Mouse (Mus musculus): Measurements from ENCODE around the gene Dop1b.

Gene Dop1b

GRCm38 (mm10) chr16:93707116-93707515 lies 4.6 kb upstream of the Dop1b start:
- no peak overlapping the region for H3K4me3 ChIP-seq (replicated peaks; ENCODE audit: low read length)
- peaks cover under 1% of the 10 kb centered on the region; the same call in 1 of the 2 replicates for H3K27me3 ChIP-seq (ENCODE audit: insufficient read depth, low read length)
- peaks cover 9% of the 10 kb centered on the region; the same call in 1 of the 2 replicates for H3K4me1 ChIP-seq (replicated peaks; ENCODE audit: low read depth, low read length)
- TF ChIP-seq CTCF (conservative IDR thresholded peaks at IDR 0.05; ENCODE audit: low read length) (no peak), NANOG (IDR thresholded peaks at IDR 0.05; ENCODE audit: borderline replicate concordance, low read length) (no peak), POU5F1 (IDR thresholded peaks at IDR 0.05; ENCODE audit: borderline replicate concordance, low read length) (no peak)
- no peaks in the 10 kb centered on the region for H3K36me3 ChIP-seq (ENCODE audit: insufficient read depth, low read length)
- H3K9me3 ChIP-seq (ENCODE audit: low read length) = no peaks in the 10 kb centered on the region

DNA sequence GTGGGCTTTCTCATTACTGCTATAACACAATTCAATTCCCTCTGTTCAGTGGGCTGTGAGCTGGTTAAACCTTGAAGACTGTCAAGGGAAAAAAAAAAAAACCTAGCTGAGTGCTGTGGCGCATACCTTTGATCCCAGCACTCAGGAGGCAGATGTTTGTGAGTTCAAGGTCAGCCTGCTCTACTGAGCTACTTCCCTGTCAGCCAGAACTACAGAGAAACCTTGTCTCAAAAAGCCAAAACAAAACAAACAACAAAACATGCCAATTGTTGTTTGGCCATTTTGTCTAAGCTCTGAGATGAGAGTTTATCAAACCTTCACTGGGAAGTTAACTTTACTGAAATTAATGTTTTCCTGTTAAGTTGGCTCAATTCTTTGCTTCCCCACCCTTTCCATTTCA lies 2.5 kb upstream of the Dop1b start:
- Histone ChIP-seq H3K27me3 (ENCODE audit: insufficient read depth, low read length) (peaks cover 11% of the 10 kb centered on the region), H3K4me1 (replicated peaks; ENCODE audit: low read depth, low read length) (peaks cover 24% of the 10 kb centered on the region), H3K4me3 (replicated peaks; ENCODE audit: low read length) (no peak overlapping the region), H3K9me3 (ENCODE audit: low read length) (no peaks in the 10 kb centered on the region), H3K36me3 (ENCODE audit: insufficient read depth, low read length) (no peaks in the 10 kb centered on the region)
- TF ChIP-seq CTCF (conservative IDR thresholded peaks at IDR 0.05; ENCODE audit: low read length) (no peak), NANOG (IDR thresholded peaks at IDR 0.05; ENCODE audit: borderline replicate concordance, low read length) (no peak), POU5F1 (IDR thresholded peaks at IDR 0.05; ENCODE audit: borderline replicate concordance, low read length) (no peak)

GRCm38 (mm10) chr16:93710924-93711323 lies 780 bp upstream of the Dop1b start:
- Histone ChIP-seq H3K4me1 (replicated peaks; ENCODE audit: low read depth, low read length) (peaks cover 41% of the 10 kb centered on the region), H3K4me3 (replicated peaks; ENCODE audit: low read length) (peak overlapping the region; percentile 78), H3K36me3 (ENCODE audit: insufficient read depth, low read length) (peaks cover 6% of the 10 kb centered on the region; the same call in 1 of the 2 replicates), H3K9me3 (ENCODE audit: low read length) (no peaks in the 10 kb centered on the region), H3K27me3 (ENCODE audit: insufficient read depth, low read length) (peaks cover 11% of the 10 kb centered on the region)
- TF ChIP-seq NANOG (IDR thresholded peaks at IDR 0.05; ENCODE audit: borderline replicate concordance, low read length) = no peak
- TF ChIP-seq POU5F1 (IDR thresholded peaks at IDR 0.05; ENCODE audit: borderline replicate concordance, low read length) = no peak
- peak; percentile 71 for TF ChIP-seq CTCF (conservative IDR thresholded peaks at IDR 0.05; ENCODE audit: low read length)

GRCm38 (mm10) chr16:93712189-93712885 lies 633 bp downstream of the Dop1b start:
- peak overlapping the region; percentile 95 for H3K4me3 ChIP-seq (replicated peaks; ENCODE audit: low read length)
- H3K27me3 ChIP-seq (ENCODE audit: insufficient read depth, low read length) = peaks cover 11% of the 10 kb centered on the region
- H3K36me3 ChIP-seq (ENCODE audit: insufficient read depth, low read length) = peaks cover 17% of the 10 kb centered on the region
- peaks cover 50% of the 10 kb centered on the region for H3K4me1 ChIP-seq (replicated peaks; ENCODE audit: low read depth, low read length)
- TF ChIP-seq POU5F1 (IDR thresholded peaks at IDR 0.05; ENCODE audit: borderline replicate concordance, low read length) = no peak
- TF ChIP-seq NANOG (IDR thresholded peaks at IDR 0.05; ENCODE audit: borderline replicate concordance, low read length) = no peak
- TF ChIP-seq CTCF (conservative IDR thresholded peaks at IDR 0.05; ENCODE audit: low read length) = no peak
- H3K9me3 ChIP-seq (ENCODE audit: low read length) = no peaks in the 10 kb centered on the region

DNA sequence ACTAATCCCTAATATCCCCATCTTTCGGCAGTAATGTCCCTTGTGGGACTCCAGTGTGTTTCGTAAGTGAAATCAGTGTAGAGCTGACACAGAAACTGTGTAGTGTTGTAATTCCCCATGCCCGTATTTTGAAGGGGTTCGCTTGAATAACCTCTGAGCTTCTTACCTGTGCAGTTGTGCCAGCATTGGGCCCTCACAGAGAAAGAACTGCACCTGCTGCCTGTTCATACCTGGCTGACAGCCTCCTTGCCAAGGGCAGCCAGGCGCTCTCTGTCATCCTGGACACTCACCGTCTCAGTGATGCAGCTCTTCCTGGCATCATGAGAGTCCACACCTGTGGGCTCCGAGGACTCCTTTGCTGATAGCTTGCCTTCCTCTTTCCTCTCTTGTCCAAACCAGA lies 1.3 kb downstream of the Dop1b start:
- H3K36me3 ChIP-seq (ENCODE audit: insufficient read depth, low read length) = peaks cover 17% of the 10 kb centered on the region
- H3K27me3 ChIP-seq (ENCODE audit: insufficient read depth, low read length) = peaks cover 11% of the 10 kb centered on the region
- peak overlapping the region; percentile 95 for H3K4me3 ChIP-seq (replicated peaks; ENCODE audit: low read length)
- TF ChIP-seq POU5F1 (IDR thresholded peaks at IDR 0.05; ENCODE audit: borderline replicate concordance, low read length) (no peak), NANOG (IDR thresholded peaks at IDR 0.05; ENCODE audit: borderline replicate concordance, low read length) (no peak), CTCF (conservative IDR thresholded peaks at IDR 0.05; ENCODE audit: low read length) (no peak)
- H3K4me1 ChIP-seq (replicated peaks; ENCODE audit: low read depth, low read length) = peaks cover 56% of the 10 kb centered on the region
- H3K9me3 ChIP-seq (ENCODE audit: low read length) = no peaks in the 10 kb centered on the region

DNA sequence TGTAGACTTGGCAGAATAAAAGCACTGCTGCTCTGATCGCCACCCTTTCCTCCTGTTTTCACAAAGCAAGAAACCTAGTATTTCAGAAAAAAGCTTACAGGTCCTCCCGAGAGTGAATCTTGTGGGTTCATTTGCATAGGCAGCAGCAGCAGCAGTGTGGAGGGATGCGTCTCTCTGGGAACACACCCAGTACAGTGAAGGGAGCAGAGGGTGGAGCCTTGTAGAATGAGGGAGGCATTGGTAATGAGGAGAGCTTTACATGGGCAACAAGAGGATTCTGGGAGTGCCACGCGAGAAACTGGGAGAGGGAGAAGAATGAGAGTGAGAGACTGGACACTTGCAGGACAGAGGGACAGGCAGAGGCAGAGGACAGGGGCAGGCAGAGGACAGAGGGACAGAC lies 2.7 kb downstream of the Dop1b start:
- Histone ChIP-seq H3K36me3 (ENCODE audit: insufficient read depth, low read length) (peaks cover 17% of the 10 kb centered on the region), H3K27me3 (ENCODE audit: insufficient read depth, low read length) (peaks cover 11% of the 10 kb centered on the region), H3K9me3 (ENCODE audit: low read length) (no peaks in the 10 kb centered on the region), H3K4me3 (replicated peaks; ENCODE audit: low read length) (peak overlapping the region; percentile 42; the same call in 1 of the 2 replicates), H3K4me1 (replicated peaks; ENCODE audit: low read depth, low read length) (peaks cover 60% of the 10 kb centered on the region)
- TF ChIP-seq CTCF (conservative IDR thresholded peaks at IDR 0.05; ENCODE audit: low read length) (no peak), POU5F1 (IDR thresholded peaks at IDR 0.05; ENCODE audit: borderline replicate concordance, low read length) (no peak), NANOG (IDR thresholded peaks at IDR 0.05; ENCODE audit: borderline replicate concordance, low read length) (no peak)

- Histone ChIP-seq H3K4me3 (replicated peaks; ENCODE audit: low read length) (no peak overlapping the region), H3K4me1 (replicated peaks; ENCODE audit: low read depth, low read length) (peaks cover 60% of the 10 kb centered on the region), H3K9me3 (ENCODE audit: low read length) (no peaks in the 10 kb centered on the region), H3K36me3 (ENCODE audit: insufficient read depth, low read length) (peaks cover 17% of the 10 kb centered on the region), H3K27me3 (ENCODE audit: insufficient read depth, low read length) (peaks cover 11% of the 10 kb centered on the region)
- TF ChIP-seq CTCF (conservative IDR thresholded peaks at IDR 0.05; ENCODE audit: low read length) (no peak), POU5F1 (IDR thresholded peaks at IDR 0.05; ENCODE audit: borderline replicate concordance, low read length) (no peak), NANOG (IDR thresholded peaks at IDR 0.05; ENCODE audit: borderline replicate concordance, low read length) (no peak)
Observed at GRCm38 (mm10) chr16:93715826-93716225, 4.1 kb downstream of the Dop1b start.

DNA sequence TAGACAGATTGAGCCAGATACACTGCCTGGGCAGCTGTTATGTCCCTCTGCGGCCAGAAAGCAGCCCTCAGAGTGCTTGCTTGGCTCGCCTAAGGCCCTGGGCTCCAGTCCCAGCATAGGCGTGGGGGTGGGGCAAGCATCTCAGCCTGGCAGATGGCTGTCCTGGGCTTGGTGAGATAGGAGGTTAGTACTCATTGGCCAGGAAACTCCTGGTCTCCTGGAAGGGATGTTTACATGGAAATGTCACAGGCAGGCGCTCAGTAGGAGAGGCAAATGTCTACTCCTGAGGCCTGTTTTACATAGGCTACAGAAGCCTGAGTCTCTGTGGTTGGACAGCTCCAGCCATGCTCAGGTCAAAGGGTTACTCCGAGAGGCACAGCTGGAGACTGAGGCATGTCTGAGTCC lies 5.6 kb downstream of the Dop1b start:
- peaks cover 17% of the 10 kb centered on the region for H3K36me3 ChIP-seq (ENCODE audit: insufficient read depth, low read length)
- peak overlapping the region; percentile 20 for H3K4me3 ChIP-seq (replicated peaks; ENCODE audit: low read length)
- H3K27me3 ChIP-seq (ENCODE audit: insufficient read depth, low read length) = peaks cover 9% of the 10 kb centered on the region
- peaks cover 63% of the 10 kb centered on the region for H3K4me1 ChIP-seq (replicated peaks; ENCODE audit: low read depth, low read length)
- TF ChIP-seq POU5F1 (IDR thresholded peaks at IDR 0.05; ENCODE audit: borderline replicate concordance, low read length) = no peak
- TF ChIP-seq CTCF (conservative IDR thresholded peaks at IDR 0.05; ENCODE audit: low read length) = no peak
- TF ChIP-seq NANOG (IDR thresholded peaks at IDR 0.05; ENCODE audit: borderline replicate concordance, low read length) = no peak; the same call in 1 of the 2 replicates
- H3K9me3 ChIP-seq (ENCODE audit: low read length) = no peaks in the 10 kb centered on the region

All from E14TG2a.4 (cell line).